Mouse (Mus musculus): ENCODE measurements at regions not wholly inside any gene's neighbourhood (a gene's known extent, or its start where the extent isn't known, plus 50 kb on each side); places are given as distances from the start of the nearest gene placed in this dataset.

DNA sequence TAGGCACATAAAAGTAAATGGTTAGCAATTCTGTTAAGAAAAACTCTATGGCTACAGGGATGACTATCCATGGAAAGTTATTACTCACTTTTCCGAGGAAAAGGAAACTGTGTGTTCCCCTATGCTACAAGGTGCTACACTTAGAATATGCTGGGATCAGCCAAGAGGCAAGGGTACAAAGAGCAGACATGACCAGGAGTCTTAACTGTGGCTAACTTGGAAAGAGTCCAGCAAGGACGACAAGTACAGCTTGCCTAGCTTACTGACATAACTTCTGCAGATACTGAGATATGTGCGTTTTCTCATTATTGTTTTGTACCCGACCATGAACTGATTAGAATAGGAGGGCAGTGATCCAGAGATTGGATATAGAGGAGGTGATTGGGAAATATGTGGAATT is 296.4 kb downstream of the Gm16223 start:
- no peak for DNase-seq (ENCODE audit: low spot score in 2 of 2)

DNA sequence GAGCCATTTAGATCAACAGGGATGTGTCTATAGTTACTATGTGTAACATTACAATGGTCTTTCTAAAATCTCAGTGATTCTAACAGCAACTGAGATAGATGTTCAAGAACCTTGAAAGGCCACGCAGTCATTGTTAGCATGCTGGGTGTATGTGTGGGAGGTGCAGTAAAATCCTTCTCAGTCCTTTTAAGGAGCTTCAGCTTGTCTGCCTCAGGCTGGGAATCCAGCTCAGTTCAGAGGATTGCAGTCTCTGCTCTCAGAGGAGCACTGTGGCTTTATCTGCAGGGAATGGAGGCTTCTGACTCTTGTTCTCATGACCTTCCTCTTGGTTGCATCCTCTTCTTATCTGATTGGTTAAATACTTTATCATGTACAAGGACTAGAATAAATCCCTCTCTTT is 320.2 kb downstream of the Gm16223 start:
- no peak for DNase-seq (ENCODE audit: low spot score in 2 of 2)

DNA sequence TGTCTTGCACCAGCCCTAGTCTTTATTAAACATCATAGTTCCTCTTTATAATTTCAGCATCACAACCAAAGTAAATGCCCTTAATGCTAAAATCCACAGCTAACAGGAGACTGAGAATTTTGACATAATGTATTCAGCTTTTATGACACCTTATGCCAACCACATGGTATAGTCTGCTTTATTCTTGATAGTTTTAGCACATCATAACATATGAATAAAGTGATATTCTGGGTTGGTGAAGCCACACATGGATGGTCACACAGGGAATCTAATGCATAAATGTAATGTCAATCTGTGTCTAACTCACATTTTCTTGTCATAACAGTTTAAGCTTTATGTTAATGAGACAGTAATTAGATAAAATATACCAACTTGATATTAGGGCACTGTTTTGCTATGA is 328.9 kb downstream of the Gm16223 start:
- no peak for DNase-seq (ENCODE audit: low spot score in 2 of 2)

DNA sequence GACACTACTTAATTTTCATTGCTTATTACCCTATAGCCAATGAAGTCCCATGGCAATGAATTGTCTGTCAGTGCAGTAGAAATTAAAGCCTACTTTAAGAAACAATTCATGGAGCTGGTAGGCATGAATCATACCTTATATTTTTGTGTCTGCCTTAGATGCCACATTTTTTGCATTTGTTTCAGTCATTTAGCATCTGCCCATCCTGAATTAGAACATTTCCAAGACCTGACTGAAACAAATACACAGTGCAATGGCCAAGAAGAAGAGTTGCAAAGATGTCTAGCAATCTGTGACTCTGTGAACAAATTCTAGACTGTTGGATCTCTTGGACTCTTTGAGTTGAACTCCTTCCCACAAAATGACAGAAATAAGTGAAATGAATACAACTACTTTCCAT is 342.2 kb downstream of the Gm16223 start:
- DNase-seq (ENCODE audit: low spot score in 2 of 2) = no peak

DNA sequence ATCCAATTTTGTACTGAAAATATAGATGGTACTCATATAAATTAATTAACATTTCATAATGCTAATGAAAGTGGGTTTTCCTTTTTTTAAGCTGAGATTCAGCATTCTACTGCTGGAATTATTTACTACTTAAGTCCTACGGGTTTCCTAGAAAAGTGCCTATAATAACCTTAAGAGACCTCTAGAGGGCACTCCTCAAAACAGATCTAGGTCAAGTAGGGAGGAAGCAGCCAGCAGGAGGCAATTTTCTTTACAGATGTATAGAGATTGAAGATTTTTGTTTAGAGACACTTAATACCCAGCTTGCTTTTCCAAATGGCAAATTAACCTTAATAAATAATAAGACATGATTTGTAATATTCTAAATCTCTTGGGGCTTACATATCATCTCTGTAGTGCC is 344.5 kb downstream of the Gm16223 start:
- no peak for DNase-seq (ENCODE audit: low spot score in 2 of 2)

DNA sequence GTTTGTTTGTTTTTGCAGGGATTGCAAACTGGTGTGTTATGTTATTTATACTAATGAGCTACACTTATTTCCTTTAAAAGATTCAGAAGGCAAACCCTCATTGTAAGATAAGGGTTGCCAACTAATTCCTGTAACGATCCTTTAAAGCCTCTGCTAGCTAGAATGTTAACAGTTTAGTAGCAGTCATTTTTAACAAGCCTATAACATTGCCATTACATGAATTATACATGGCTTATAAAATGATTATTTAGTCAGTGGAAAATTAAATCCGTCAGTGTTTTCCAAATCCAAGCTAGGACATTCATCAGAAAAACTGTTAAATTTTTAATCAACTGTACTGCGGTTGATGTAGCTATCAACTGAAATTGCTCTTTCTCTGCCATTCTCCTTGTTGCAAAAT is 358.1 kb downstream of the Gm16223 start:
- no peak for DNase-seq (ENCODE audit: low spot score in 2 of 2)

DNA sequence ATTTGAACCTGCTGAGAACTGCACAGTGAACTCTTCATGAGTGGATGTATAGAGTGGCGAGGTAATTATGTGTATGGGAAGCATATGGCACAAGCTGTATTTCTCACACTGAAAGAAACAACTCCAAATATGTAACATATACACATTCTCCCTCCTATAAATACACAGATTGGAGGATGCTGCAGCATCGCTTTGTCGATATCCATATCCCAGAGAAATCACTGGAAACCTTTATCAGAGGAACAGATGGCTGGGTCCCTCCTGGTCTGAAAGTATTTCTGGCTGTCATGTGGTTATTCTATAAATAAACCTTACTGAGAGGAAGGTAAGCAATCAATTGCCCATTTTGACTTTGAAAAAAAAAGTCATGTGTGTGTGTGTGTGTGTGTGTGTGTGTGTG is 365.4 kb downstream of the Gm16223 start:
- no peak for DNase-seq (ENCODE audit: low spot score in 2 of 2)

DNA sequence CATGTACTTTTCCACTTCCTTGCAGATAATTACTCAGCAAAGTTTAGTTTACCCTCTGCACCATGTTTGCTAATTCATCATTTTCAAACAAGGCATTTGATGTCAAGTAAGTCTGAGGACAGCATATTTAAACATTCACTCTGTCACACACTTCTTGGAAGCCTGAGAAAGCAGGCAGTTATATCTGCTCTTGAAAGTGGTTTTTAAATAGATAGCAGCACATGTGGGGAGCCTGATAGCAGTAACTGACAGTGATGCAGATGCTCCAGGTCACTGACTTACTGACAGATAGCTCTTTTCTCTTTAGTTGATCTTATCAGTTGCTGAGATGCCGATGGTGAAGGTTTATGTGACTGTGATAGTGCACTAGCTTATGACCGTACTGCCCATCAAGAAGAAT is 380.9 kb downstream of the Gm16223 start:
- DNase-seq (ENCODE audit: low spot score in 2 of 2) = no peak

DNA sequence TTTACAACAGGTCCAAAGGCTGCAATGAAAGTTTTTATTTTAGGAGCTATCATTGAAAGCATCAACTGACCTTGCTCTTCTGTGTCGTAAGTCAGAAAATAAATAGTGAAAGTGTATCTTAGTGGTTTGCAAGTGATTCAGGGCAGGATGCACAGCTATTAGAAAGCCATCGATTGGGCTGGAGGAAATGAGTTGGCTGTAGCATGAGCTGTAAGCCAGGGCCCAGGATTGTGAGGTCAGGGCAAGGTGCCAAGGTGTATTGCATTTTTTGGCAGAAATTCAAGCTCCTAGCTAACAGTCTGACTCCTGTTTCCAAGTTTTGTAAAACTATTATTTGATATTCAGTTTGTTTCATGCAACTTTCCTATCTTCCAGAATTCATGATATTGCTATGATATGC is 381.8 kb downstream of the Gm16223 start:
- DNase-seq (ENCODE audit: low spot score in 2 of 2) = no peak

DNA sequence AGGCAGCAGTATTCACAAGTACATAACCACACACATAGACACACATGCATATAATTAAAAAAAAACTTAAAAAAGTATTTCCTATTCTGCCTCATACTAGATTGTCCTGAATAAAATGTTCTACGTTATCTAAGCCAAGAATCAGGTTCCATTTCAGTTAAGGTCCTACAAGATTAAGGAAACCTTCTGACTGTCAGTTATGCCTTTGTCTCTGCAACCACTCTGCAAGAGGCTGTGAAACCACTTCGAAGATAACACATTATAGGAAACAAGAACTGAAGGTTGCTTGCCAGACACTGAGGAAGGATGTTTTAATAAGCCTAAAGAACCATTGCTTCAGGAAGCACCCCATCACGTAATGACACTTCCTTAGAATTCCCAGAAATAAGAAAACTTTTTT is 385.9 kb downstream of the Gm16223 start:
- DNase-seq (ENCODE audit: low spot score in 2 of 2) = no peak

DNA sequence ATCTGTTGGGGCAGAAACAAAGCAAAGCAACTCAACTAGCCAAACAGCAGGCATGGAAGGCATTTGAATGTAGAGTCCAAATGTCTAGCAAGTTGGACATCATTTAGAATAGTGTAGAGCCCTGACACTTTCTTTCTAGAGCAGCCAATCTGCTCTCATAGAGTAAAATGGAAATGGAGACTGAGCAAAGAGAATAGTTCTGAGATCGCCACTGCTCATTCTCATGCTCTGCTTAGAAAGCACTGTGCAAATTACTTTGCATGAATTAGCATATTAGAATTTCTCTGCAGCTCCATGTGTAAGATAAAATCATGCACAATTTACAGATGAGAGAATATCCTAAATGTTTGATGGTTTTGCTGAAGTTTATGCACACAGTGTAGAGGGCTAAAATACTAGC is 393.4 kb downstream of the Gm16223 start:
- no peak for DNase-seq (ENCODE audit: low spot score in 2 of 2)

DNA sequence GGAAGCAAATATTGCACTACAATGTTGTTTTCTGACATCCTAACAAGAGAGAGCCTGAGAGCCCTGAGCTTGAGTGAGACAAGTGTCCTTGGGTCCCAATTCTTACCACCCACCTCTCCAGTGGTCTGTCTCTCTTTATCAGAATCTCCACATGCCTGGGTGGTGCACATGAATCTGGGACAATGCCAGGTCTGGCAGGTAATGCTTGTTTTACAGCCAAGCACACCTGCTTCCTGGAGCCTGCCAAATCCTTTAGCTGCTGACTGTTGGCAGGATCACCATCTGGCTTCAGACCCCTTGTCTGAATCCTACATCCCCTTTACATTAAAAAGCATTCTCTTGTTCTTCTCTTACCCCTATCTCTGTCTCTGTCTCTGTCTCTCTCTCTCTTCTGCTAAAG is 397.1 kb downstream of the Gm16223 start:
- DNase-seq (ENCODE audit: low spot score in 2 of 2) = no peak

DNA sequence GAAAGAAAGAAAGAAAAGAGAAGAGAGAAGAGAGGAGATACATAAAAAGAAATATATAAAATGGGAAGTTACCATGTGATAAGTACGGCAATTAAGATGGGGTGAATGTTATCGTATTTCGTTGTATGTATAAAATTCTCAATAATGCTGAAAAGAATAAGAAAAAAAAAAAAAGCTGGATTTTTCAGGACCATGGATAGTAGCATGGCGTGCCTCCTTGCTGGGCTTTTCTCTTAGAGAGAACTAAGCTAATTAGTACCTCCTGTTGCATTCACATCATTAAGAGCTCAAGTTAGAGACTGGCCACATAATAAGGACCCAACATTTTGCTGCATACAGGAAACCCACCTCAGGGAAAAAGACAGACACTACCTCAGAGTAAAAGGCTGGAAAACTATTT is 405.7 kb downstream of the Gm16223 start:
- DNase-seq (ENCODE audit: low spot score in 2 of 2) = no peak

DNA sequence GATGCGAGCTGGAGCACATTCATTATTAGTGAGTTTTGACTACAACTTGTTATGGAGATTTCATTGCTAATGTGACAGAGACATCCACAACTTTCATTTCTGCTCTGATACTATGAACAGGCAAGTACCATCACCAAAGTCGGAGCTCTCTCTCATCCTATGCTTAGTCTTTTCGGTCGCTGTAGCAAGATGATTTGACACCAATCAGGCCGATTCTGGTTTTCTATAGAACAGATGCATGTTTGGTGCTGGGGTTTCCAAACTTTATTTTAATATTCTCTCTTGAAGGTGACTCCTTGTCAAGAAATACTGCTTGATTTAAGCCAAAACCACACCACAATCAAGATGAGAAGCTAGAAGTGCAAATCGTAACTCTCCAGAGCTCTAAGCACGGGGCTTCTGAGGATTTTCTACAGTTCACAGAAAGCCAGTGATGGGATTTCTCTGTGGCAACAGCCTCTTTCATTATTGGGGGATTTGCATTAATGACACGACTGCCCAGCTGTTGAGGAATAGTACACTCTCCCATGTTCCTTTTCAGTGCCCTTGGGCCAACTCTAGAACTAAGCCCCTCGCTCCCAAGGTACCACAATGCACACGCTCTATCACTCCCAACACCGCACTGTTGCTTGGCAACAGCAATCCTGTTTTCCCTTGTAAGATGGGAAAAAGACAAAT is 434.5 kb downstream of the Gm16223 start:
- DNase-seq (ENCODE audit: low spot score in 2 of 2) = no peak

DNA sequence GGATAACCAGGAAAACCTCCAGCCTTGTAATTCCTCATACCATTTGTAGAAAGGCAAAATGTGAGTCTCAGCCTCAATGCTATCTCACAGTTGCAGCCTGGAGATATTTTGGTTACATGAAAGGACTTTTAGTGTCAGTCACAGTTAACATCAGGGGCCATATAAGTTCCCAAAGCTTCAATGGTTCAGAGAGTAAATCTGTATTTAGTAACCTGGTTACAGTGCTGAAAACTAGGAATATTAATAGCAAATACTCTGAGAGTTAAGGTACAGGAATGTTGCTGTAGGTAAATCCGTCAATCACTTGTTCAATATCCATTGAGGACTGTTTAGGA is 435.0 kb downstream of the Gm16223 start:
- no peak for DNase-seq (ENCODE audit: low spot score in 2 of 2)

DNA sequence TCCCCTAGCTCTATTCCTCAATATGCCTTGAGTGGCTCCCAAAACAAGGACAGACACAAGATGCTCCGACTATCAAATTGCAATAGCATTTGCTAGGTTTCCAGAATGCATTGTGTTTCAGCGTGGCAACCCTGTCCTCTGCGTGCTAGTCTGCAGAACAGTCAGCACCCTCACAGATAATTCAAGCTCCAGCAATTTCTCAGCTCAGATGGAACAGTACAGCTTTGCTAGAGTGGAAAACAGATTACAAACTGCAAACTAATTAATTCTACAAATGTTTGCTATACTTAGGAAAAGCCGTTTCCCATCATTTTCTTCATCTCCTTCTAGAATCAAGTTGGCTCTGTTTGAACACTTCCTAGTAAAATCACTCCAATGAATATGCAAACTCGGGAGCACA is 441.4 kb downstream of the Gm16223 start:
- DNase-seq (ENCODE audit: low spot score in 2 of 2) = peak; percentile 7 to 12

DNA sequence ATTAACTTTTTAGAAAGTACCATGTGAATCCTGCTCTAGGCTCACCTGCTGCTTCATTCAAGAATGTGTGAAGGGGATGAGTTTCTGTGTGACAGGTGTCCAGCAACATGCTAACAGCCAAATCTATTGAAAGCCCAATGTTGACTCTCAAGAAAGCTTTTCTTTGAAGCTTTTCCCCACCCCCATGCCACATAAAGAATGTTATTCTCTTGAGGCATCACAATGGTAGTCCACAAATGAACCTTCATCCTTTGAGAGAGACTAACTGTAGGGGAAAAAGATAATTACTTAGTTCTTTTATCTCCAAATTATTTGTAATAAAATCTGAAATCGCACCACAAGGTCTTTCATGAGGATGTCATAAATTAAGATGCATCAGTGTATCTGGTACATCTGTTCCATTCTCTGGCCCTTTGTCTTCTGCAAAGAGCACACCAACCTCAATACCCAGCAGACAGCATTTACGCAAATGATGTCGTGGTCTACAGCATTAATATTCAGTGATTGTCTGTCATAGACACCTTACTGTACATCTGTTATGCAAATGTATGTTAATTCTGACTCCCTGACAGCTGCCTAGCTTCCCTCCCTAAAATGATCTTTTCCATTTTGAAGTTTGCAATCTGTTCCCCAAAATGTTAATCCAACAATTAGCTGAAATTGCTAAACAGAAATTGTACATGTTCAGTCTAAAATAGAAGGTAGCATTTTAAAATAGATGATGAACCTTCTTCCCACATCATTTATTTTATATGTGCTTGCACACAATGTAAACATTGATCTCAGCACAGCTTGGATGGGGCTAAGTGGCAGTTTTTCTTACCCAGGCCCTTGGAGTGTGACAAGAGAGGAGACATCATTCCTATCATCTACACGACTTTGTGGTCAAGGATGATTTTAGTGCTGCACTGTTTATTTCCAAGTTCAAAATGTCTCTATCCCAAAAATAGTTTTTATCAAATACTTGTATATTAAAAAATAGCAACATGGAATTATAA is 455.7 kb downstream of the Gm16223 start:
- peak; percentile 6 to 20 for DNase-seq (ENCODE audit: low spot score in 2 of 2)

DNA sequence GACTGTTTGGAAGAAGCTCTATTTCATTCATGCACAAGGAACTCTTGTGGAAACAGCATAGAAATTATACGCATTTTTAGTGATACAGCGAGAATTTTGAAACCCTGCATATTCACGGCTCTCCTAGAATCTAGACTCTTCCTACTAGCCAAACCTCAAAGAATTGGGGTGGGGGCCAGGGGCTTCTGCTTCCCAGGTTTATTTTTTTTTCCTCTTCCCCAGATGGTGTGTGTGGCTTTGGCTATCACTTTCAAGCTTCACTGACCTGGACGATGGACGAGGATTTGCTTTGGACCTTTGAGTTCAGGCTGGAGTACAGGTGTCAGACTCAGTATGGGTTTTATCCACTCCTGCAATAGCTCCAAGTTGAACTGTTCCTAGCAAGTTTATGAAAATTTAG is 457.7 kb downstream of the Gm16223 start:
- DNase-seq (ENCODE audit: low spot score in 2 of 2) = no peak

DNA sequence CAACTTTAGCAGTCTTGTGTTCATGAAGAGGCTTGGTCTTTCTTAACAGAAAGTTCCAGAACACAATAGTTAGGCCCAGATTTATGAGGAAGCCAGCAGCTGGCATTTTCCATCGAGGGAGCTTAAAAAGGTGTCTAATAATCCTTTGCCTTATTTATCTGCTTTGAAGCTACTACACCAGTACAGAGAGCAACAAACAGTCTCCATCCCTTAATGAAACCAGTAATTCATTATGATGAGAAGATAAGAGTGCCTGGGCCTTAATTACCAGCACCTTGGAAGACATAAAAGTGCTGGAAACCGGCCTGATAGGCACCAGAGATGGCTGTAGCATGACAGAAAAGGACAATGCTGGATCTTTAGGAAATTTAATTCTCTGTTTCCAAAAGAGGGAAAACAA is 492.8 kb downstream of the Gm16223 start:
- DNase-seq (ENCODE audit: low spot score in 2 of 2) = no peak

DNA sequence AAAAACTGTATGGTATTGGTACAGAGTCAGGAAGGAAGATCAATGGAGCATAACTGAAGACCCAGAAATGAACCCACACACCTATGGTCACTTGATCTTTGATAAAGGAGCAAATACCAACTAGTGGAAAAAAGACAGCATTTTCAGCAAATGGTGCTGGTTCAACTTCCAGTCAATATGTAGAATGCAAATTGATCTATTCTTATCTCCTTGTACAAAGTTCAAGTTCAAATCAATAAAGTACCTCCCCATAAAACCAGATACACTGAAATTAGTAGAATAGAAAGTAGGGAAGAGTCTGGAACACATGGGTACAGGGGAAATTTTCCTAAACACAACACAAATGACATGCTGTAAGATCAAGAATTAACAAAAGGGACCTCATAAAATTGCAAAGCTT is 495.6 kb downstream of the Gm16223 start:
- DNase-seq (ENCODE audit: low spot score in 2 of 2) = no peak

DNA sequence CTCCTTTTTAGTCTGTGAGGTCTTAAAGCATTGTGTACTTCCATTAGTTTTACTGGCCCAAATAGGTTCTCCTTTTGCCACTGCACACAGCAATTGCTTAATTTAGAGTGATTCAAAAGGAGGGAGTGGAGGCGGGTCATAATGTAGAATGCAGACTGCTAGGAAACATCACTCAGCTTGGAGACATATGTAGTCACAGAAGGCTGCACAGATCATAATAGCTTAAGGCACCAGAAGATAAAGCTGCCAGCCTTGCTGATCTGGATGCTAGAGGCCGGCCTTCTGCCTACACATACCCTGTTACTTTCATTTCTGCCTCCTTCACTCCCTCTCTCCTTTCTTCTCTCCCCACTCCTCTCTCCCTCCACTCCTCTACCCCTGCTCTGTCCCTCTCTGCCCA is 508.2 kb downstream of the Gm16223 start:
- DNase-seq (ENCODE audit: low spot score in 2 of 2) = no peak

DNA sequence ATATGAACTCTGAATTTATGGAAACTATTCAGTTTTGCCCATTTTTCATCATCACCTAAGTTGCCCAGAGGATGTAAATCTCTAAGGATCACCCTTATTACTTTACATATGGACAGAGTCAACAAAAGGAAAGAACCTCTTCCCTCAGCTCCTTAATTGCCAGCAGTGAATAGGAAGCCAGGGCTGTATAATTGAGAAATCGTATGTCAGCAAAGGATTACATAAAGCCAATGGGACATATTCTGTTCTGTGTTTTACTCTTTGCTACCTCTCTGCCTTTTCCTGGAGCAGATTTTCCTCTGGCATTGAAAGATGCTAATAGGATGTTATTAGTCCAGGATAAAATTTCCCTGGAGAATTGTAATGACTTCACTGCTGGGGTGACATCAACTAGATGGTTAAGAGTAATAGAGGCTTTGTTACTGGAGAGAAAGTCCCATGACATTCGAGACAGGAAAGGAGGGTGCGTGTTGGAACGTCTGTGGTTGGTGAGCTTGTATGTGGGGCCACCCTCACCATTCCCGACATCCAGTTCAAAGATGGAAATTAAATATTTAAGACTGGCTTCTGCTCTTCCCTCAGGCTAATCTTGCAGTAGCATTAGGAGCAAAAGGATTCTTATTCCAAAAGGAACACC is 510.6 kb downstream of the Gm16223 start:
- DNase-seq (ENCODE audit: low spot score in 2 of 2) = no peak

Data from layer of hippocampus, postnatal 10 days (tissue).